Mouse (Mus musculus) heart, postnatal 0 days (tissue): ENCODE data around the gene 2700097O09Rik. TPM values are rescaled to one million over a fixed set of nuclear protein-coding genes. Genes with fewer than 3 reads are reported as not detected.
"Not testable (repeated sequence)": the region's sequence is repeated elsewhere in the genome, so short reads cannot be mapped to it uniquely, and the experiment has no call there.

Experiments used
- ATAC-seq: fragments of 200-750 bp; cut with Nextera tagmentation; 2 replicates; pipeline ENCODE4 v1.8.0; 2017; ENCODE audit warnings: low read depth, moderate number of reproducible peaks, moderate library complexity; ENCODE audit not compliant: insufficient read depth
- DNase-seq: peaks from one replicate; pipeline ENCODE4 v3.0.0-alpha.2; 2016; ENCODE audit warnings: low spot score
- H3K27ac ChIP-seq: fragments of 300-500 bp; sonication (generic); 2 replicates; pipeline ENCODE4 v1.5.1; 2014; ENCODE audit warnings: low read depth, mild to moderate bottlenecking
- H3K27me3 ChIP-seq: fragments of 300-500 bp; sonication (generic); 2 replicates; pipeline ENCODE4 v1.6.1; 2014; ENCODE audit warnings: low read length, mixed read lengths; ENCODE audit not compliant: control insufficient read depth, insufficient read depth
- H3K36me3 ChIP-seq: fragments of 300-500 bp; sonication (generic); replicated peaks from 2 replicates; pipeline ENCODE4 v1.6.1; 2014; ENCODE audit warnings: low read length, mixed read lengths; ENCODE audit not compliant: control insufficient read depth, insufficient read depth
- H3K4me1 ChIP-seq: fragments of 300-500 bp; sonication (generic); 2 replicates; pipeline ENCODE4 v1.6.1; 2014; ENCODE audit warnings: antibody characterized with exemption; ENCODE audit not compliant: control insufficient read depth, insufficient read depth
- H3K4me2 ChIP-seq: fragments of 300-500 bp; sonication (generic); 2 replicates; pipeline ENCODE4 v1.6.1; 2014; ENCODE audit warnings: low read depth, mild to moderate bottlenecking, low read length, moderate library complexity
- H3K4me3 ChIP-seq: fragments of 300-500 bp; sonication (generic); 2 replicates; pipeline ENCODE4 v1.5.1; 2014; ENCODE audit warnings: low read depth, low read length
- H3K9ac ChIP-seq: fragments of 300-500 bp; sonication (generic); replicated peaks from 2 replicates; pipeline ENCODE4 v1.6.1; 2014; ENCODE audit warnings: low read depth, low read length, mixed read lengths
- H3K9me3 ChIP-seq: fragments of 300-500 bp; sonication (generic); replicated peaks from 2 replicates; pipeline ENCODE4 v1.6.1; 2016; ENCODE audit warnings: low read length; ENCODE audit not compliant: control insufficient read depth
- CTCF ChIP-seq: IDR thresholded peaks from 2 replicates; pipeline ENCODE4 v1.5.1; 2016; ENCODE audit warnings: antibody characterized with exemption, control low read depth, low read depth
- EP300 ChIP-seq: IDR thresholded peaks from 2 replicates; pipeline ENCODE4 v1.6.1; 2016; ENCODE audit warnings: antibody characterized with exemption, low read depth
- WGBS: fragments of 180-500 bp; shearing (Covaris S2); extraction: QIAGEN DNeasy Blood & Tissue Kit; methylation state at CpG from one replicate; pipeline ENCODE4 v1.1.7; 2014; 5-methylcytosine and 5-hydroxymethylcytosine counted together
- polyA plus RNA-seq: library from polyadenylated mRNA; unstranded; fragments of >200 nt; fragmentation: Nextera tagmentation; extraction: Ambion mirVana; gene quantifications from 2 replicates; pipeline ENCODE4 v1.2.1, GENCODE M21; 2015
- total RNA-seq: library from RNA; depleted of rRNA; stranded (reverse); fragments of >200 nt; gene quantifications from 2 replicates; pipeline ENCODE4 v1.2.3, GENCODE M21; 2014; ENCODE audit warnings: low replicate concordance

Gene 2700097O09Rik
- total and polyA plus RNA-seq, 2 experiments from 2014 or later = 15.3 to 19.1 TPM

DNA sequence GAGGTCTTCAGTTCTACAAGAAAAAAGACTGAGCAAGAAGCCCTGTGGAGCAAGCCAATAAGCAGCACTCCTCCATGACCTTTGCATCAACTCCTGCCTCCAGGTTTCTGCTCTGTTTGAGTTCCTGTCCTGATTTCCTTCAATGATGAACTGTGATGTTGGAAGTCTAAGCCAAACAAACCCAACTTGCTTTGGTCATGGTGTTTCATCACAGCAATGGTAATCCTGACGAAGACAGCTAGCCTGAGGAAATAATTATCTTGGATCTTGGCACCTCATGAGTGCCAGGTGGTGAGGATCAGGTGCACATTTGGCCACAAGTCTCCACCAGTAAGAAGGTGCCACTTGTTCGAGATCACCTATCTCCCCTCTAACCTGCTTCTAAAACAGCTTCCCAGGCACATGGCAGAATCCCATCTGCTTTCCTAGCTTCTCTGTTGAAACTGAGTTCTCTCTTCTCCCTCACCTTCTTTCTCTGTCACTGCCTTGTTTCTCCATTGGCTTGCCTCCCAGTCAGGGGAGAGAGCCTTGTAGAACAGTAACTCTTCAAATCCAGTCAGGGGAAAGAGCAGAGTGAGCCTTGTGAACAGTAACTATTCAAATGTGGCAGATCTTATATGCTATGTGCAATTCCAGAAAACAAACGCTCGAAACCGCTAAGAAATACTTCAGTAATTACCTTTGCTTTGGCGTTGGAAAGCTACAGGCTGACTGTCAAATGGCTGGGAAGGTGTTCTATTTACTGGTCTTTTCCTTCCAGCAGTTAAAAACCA is 66.1 kb downstream of the 2700097O09Rik start, which contains the start of gene Baz1a:
Baz1a (minus strand) TSS at position 723 of the 773 bp plus-strand sequence.
- no peak within 1 kb of the TSS for H3K4me3 ChIP-seq
- no peak within 1 kb of the TSS for H3K27ac ChIP-seq
- H3K27me3 ChIP-seq = no peaks in the 10 kb centered on the region
- H3K36me3 ChIP-seq = no peaks in the 10 kb centered on the region
- ATAC-seq (no peak), DNase-seq (no peak)
- no peak within 1 kb of the TSS for H3K4me2 ChIP-seq
- H3K9ac ChIP-seq = no peak within 1 kb of the TSS
- H3K9me3 ChIP-seq = no peaks in the 10 kb centered on the region
- WGBS = 77% methylated on average over 6 of the region's 6 CpGs
- TF ChIP-seq EP300 = no peak
- no peaks in the 10 kb centered on the region for H3K4me1 ChIP-seq

DNA sequence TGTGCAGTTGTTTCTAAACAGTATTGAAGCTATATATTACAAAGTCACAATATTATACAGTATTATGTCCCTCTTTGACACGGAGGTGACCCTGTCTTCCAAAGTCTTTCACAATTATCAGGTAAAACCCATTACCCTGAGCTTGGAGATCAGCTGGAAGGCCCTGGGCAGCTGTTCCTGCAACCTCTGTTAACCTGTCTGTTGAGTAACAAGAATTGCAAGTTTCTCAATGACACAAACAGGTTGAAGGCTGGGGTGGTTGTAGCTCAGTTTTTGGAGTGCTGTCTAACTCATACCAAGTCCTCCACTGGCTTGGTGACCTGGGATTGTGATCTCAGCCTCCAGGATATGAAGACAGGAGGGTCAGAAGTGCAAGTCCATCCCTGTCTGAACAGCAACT is 66.9 kb downstream of the 2700097O09Rik start:
- no peaks in the 10 kb centered on the region for H3K4me1 ChIP-seq
- no peaks in the 10 kb centered on the region for H3K9me3 ChIP-seq
- no peak overlapping the region for H3K27ac ChIP-seq
- no peak overlapping the region for H3K4me3 ChIP-seq
- H3K36me3 ChIP-seq = no peaks in the 10 kb centered on the region
- DNase-seq (no peak), ATAC-seq (no peak)
- TF ChIP-seq CTCF = no peak
- TF ChIP-seq EP300 = no peak
- no peak overlapping the region for H3K4me2 ChIP-seq
- H3K9ac ChIP-seq = no peak overlapping the region
- no peaks in the 10 kb centered on the region for H3K27me3 ChIP-seq
- WGBS = 68% methylated on average over 1 of the region's 1 CpGs

DNA sequence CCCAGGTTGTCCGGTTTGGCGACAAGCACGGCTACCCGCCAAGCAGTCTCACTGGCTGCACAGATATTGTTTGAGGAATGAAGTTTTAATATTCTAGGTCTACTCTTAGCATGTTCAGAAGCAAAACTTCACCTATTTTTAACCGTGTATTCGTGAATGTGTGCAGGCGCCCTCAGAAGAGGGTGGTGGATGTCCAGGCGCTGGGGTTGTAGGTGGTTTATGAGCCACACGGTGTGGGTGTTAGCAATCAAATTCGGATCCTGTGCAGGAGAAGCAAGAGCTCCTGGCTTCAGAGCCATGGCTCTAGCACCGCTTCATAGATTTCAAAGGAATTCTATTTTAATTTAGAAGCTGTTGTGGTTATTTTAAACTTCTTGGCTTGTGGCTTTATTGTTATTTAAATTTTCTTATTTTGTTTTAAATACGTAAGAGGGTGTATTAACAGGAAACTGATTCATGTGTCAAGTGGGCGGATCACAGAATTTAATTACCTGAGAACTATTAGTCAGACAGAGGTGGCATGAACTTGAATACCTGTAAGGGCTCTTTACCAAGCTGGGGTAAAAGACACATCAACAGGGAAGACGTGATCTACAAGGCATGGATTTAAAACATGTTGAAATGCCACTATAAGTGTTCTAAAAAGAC is 72.4 kb downstream of the 2700097O09Rik start:
- H3K4me3 ChIP-seq = no peak overlapping the region
- H3K4me2 ChIP-seq = no peak overlapping the region
- 80% methylated on average over 14 of the region's 14 CpGs for WGBS
- H3K27ac ChIP-seq = no peak overlapping the region
- no peaks in the 10 kb centered on the region for H3K4me1 ChIP-seq
- no peaks in the 10 kb centered on the region for H3K27me3 ChIP-seq
- DNase-seq = no peak
- TF ChIP-seq EP300 = no peak
- TF ChIP-seq CTCF = no peak
- no peaks in the 10 kb centered on the region for H3K9me3 ChIP-seq
- H3K9ac ChIP-seq = no peak overlapping the region
- no peaks in the 10 kb centered on the region for H3K36me3 ChIP-seq
- no peak for ATAC-seq

DNA sequence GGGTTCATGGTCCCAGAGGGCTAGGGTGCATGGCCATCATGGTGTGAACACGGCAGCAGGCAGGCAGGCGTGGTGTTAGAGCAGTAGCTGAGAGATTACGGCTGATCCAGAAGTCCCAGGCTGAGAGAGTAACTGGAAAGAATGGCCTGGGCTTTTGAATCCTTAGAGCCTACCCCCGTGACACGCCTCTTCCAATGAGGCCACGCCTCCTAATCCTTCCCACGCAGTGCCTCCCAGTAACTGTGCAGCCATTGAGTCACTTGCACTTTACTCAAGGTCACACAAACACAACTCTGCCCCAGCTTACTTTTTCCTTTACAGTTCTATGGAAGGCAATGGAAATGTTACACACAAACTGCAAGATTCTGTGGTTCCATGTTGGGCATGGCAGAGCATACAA is 73.8 kb downstream of the 2700097O09Rik start:
- no peak overlapping the region for H3K27ac ChIP-seq
- no peak overlapping the region for H3K4me3 ChIP-seq
- H3K9ac ChIP-seq = no peak overlapping the region
- no peaks in the 10 kb centered on the region for H3K4me1 ChIP-seq
- no peak overlapping the region for H3K4me2 ChIP-seq
- DNase-seq (no peak), ATAC-seq (no peak)
- no peaks in the 10 kb centered on the region for H3K9me3 ChIP-seq
- no peaks in the 10 kb centered on the region for H3K27me3 ChIP-seq
- WGBS = 87% methylated on average over 7 of the region's 7 CpGs
- no peak for TF ChIP-seq CTCF
- no peak for TF ChIP-seq EP300
- no peaks in the 10 kb centered on the region for H3K36me3 ChIP-seq

DNA sequence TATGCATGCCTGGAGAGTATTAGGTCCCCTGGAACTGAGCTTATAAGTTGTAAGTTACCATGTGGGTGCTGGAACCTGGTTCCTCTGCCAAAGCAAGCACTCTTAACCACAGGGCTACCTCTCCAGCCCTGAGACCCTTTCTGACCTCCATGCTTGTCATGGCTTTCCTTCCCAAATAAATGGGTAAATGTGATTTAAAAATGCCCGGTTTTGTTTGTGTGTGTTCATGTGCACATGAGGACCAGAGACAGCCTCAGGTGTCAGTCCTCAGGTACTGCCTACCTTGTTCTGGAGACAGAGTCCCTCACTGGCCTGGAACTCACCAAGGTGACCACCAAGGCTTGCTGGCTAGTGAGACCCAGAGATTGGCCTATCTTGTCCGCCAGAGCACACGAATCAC is 75.5 kb downstream of the 2700097O09Rik start:
- TF ChIP-seq CTCF (no peak), EP300 (no peak)

DNA sequence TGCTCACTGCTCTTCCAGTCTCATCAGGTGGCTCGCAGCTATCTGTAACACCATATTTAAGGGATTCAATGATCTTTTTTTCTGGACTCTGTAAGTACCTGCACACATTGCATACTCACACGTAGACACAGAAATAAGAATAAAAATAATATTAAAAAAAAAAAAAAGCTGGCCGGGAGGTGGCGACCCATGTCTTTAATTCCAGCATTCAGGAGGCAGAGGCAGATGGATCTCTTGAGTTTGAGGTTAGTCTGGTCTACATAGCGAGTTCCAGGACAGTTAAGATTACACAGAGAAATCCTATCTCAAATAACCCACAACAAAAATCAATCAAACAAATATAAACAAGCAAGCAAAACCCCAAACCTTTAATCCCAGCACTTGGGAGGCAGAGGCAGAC is 76.1 kb downstream of the 2700097O09Rik start:
- H3K36me3 ChIP-seq = no peaks in the 10 kb centered on the region
- H3K4me1 ChIP-seq = no peaks in the 10 kb centered on the region
- DNase-seq (no peak), ATAC-seq (no peak)
- H3K9me3 ChIP-seq = no peaks in the 10 kb centered on the region
- H3K4me2 ChIP-seq = no peak overlapping the region
- H3K27me3 ChIP-seq = no peaks in the 10 kb centered on the region
- TF ChIP-seq CTCF = no peak
- no peak for TF ChIP-seq EP300
- no peak overlapping the region for H3K4me3 ChIP-seq
- no peak overlapping the region for H3K9ac ChIP-seq
- no peak overlapping the region for H3K27ac ChIP-seq
- 85% methylated on average over 5 of the region's 5 CpGs for WGBS

More for the DNA sequence above, 75.5 kb downstream of the 2700097O09Rik start:
- H3K4me2 ChIP-seq = no peak overlapping the region
- no peaks in the 10 kb centered on the region for H3K4me1 ChIP-seq
- H3K36me3 ChIP-seq = no peaks in the 10 kb centered on the region
- 83% methylated on average over 3 of the region's 3 CpGs for WGBS
- H3K27ac ChIP-seq = no peak overlapping the region
- H3K27me3 ChIP-seq = no peaks in the 10 kb centered on the region
- no peak overlapping the region for H3K9ac ChIP-seq
- DNase-seq (no peak), ATAC-seq (no peak)
- no peaks in the 10 kb centered on the region for H3K9me3 ChIP-seq
- H3K4me3 ChIP-seq = no peak overlapping the region

DNA sequence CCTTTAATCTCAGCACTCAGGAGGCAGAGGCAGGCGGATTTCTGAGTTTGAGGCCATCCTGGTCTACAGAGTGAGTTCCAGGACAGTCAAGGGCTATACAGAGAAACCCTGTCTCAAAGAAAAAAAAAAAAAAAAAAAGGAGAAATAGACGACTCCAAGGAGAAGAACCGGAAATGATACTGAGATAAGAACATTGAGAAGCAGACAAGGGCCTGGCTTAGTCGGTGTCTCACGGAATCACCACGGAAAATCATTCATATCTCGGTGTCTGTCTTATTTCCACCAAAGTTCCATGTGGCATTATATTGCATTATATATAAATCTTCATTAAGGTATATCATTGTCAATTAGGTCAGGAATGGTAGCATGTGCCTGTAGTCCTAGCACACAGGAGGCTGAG is 77.4 kb downstream of the 2700097O09Rik start:
- not testable (repeated sequence) for H3K9me3 ChIP-seq, H3K36me3 ChIP-seq, DNase-seq, H3K27me3 ChIP-seq, H3K27ac ChIP-seq, H3K9ac ChIP-seq, H3K4me3 ChIP-seq, H3K4me1 ChIP-seq, ATAC-seq, H3K4me2 ChIP-seq
- 67% methylated on average over 7 of the region's 7 CpGs for WGBS
